Mouse (Mus musculus): ENCODE results near the gene Ptprd. TPM values are rescaled to one million over a fixed set of nuclear protein-coding genes. Genes with fewer than 3 reads are reported as not detected.

The Ptprd gene
- polyA plus RNA-seq, 1 experiment from 2014 or later: 30.4 TPM

DNA sequence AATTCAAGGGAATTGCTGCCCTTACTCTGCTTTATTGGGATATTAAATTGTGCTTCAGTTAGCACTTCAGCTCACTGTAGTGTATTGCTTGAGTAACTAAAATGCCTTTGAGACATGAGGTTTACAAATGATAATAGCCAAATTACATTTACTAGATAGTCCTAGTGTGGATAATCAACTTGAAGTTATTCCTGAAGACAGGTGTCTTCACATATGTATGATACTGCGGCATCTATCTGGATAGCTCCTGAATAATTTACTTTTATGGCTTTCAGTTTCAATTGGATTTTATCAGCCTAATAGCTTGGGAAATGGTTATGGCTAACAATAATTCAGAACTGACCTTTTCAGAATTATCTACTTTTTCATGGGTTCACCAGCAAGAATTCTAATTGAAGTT, 598.6 kb downstream of the Ptprd start:
- no peaks in the 10 kb centered on the region for H3K27me3 ChIP-seq (ENCODE audit: control insufficient read depth, insufficient read depth, low read length)
- no peak overlapping the region for H3K4me3 ChIP-seq (ENCODE audit: low read depth, low read length)
- ATAC-seq (ENCODE audit: insufficient number of reproducible peaks, insufficient read depth, low FRiP score, low read depth): no peak
- no peak overlapping the region for H3K4me2 ChIP-seq (replicated peaks; ENCODE audit: low read depth, low read length)
- H3K9me3 ChIP-seq (ENCODE audit: control insufficient read depth, low read depth, low read length): no peaks in the 10 kb centered on the region
- no peaks in the 10 kb centered on the region for H3K36me3 ChIP-seq (ENCODE audit: control insufficient read depth, insufficient read depth, low read length)
- no peak overlapping the region for H3K27ac ChIP-seq (ENCODE audit: low read length)
- no peak overlapping the region for H3K9ac ChIP-seq (replicated peaks; ENCODE audit: low read depth, low read length)
- 90% methylated on average over 1 of the region's 1 CpGs for WGBS
- H3K4me1 ChIP-seq (ENCODE audit: control insufficient read depth, insufficient read depth, low read length): no peaks in the 10 kb centered on the region

DNA sequence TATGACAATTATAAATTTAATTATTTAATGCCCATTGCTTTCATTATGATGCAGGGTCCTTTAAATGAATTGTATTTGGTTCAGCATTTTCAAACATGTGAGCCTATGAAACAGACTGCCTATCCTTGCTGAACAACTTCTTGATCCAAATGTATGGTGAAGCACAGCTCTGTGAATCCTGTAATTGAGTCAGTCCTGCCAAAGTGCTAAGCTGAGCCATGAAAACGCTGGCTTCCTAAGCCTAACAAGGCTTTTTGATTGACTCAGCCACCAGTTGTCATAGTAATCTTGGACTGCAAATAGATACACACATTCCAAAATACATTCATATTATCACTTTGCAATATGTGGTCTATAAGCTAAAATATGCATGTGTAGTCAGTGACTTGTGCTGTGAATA, 625.1 kb downstream of the Ptprd start:
- Histone ChIP-seq H3K36me3 (ENCODE audit: control insufficient read depth, insufficient read depth, low read length) (no peaks in the 10 kb centered on the region), H3K27ac (ENCODE audit: low read length) (no peak overlapping the region), H3K9me3 (ENCODE audit: control insufficient read depth, low read depth, low read length) (no peaks in the 10 kb centered on the region), H3K4me1 (ENCODE audit: control insufficient read depth, insufficient read depth, low read length) (no peaks in the 10 kb centered on the region), H3K27me3 (ENCODE audit: control insufficient read depth, insufficient read depth, low read length) (no peaks in the 10 kb centered on the region), H3K4me2 (replicated peaks; ENCODE audit: low read depth, low read length) (no peak overlapping the region), H3K4me3 (ENCODE audit: low read depth, low read length) (no peak overlapping the region), H3K9ac (replicated peaks; ENCODE audit: low read depth, low read length) (no peak overlapping the region)
- WGBS: 79% methylated on average over 1 of the region's 1 CpGs
- ATAC-seq (ENCODE audit: insufficient number of reproducible peaks, insufficient read depth, low FRiP score, low read depth): no peak

DNA sequence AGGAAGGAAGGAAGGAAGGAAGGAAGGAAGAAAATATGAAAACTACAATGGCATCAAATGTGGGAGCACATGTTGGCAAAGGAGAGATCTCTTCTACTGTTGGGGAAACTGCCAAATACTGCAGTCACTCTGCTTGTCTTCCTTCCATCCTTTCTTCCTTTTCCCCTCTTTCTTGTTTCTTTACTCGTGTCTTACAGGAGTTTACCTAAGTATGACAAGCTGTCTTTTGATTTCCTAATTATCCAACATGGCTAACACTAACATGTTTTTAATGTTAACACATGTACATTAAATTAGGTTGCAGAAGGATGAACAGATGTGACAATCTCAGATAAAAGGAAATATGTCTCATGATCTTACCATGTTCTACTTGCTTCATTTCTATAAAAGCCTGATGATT, 625.5 kb downstream of the Ptprd start:
- H3K27ac ChIP-seq (ENCODE audit: low read length): no peak overlapping the region
- no peaks in the 10 kb centered on the region for H3K36me3 ChIP-seq (ENCODE audit: control insufficient read depth, insufficient read depth, low read length)
- no peaks in the 10 kb centered on the region for H3K27me3 ChIP-seq (ENCODE audit: control insufficient read depth, insufficient read depth, low read length)
- WGBS: 75% methylated on average over 1 of the region's 1 CpGs
- ATAC-seq (ENCODE audit: insufficient number of reproducible peaks, insufficient read depth, low FRiP score, low read depth): no peak
- H3K4me2 ChIP-seq (replicated peaks; ENCODE audit: low read depth, low read length): no peak overlapping the region
- no peaks in the 10 kb centered on the region for H3K9me3 ChIP-seq (ENCODE audit: control insufficient read depth, low read depth, low read length)
- H3K9ac ChIP-seq (replicated peaks; ENCODE audit: low read depth, low read length): no peak overlapping the region
- no peaks in the 10 kb centered on the region for H3K4me1 ChIP-seq (ENCODE audit: control insufficient read depth, insufficient read depth, low read length)
- H3K4me3 ChIP-seq (ENCODE audit: low read depth, low read length): no peak overlapping the region

DNA sequence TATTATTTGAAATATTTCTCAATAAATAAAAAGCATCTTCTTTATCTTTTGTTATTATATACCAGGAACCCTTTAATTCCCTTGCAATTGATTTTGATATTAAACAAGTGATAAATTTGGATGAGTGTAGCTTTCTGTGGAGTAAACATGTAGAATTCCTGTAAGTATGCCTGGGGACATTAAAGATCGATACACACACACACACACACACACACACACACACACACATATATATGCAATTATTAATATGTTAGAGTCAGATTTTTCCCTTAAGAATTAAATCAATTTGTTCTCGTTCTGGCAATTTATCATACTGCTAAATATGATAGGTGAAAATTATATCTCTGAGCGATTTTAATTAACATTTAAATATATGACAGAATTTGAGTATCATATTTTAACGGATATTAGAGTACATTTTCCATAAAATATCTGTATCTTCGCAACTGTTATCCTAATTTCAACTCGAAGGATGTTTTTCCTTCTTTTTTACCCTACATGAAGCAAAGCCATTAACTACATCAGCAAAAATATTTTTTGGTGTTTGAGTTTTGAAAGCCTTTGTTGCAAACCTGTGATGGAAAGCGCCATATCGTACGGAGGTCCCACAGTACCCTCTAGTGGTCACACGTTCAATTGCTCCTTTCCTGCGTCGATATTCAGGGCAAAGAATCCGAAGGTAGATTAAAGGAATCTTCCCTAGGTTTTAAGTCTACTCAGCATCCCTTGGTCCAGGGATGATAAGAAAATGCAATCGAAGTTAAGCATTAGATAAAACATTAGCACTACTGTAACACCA, 653.2 kb downstream of the Ptprd start:
- WGBS: 20% methylated on average over 14 of the region's 14 CpGs

DNA sequence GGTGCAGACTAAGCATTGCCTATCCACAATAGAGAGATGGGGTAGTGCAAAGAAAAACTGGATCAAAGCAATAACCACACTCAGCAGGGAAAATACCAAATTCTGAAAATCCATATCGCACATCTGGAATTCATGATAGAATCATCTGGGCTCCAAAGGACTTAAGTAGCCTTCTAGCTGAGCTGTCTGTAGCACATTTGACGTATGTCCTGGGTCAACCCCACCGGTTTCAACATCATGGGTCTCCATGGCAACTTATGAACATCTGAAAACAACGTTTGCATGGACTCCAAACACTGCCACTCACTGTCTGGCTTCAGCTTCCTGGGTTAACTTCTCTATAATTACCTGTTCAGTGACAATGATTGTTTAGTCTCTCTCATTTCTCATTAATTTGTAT, 655.9 kb downstream of the Ptprd start:
- no peaks in the 10 kb centered on the region for H3K27me3 ChIP-seq (ENCODE audit: control insufficient read depth, insufficient read depth, low read length)
- H3K9me3 ChIP-seq (ENCODE audit: control insufficient read depth, low read depth, low read length): no peaks in the 10 kb centered on the region
- H3K4me2 ChIP-seq (replicated peaks; ENCODE audit: low read depth, low read length): no peak overlapping the region
- no peak overlapping the region for H3K9ac ChIP-seq (replicated peaks; ENCODE audit: low read depth, low read length)
- 56% methylated on average over 4 of the region's 4 CpGs for WGBS
- H3K4me3 ChIP-seq (ENCODE audit: low read depth, low read length): no peak overlapping the region
- H3K4me1 ChIP-seq (ENCODE audit: control insufficient read depth, insufficient read depth, low read length): no peaks in the 10 kb centered on the region
- H3K27ac ChIP-seq (ENCODE audit: low read length): no peak overlapping the region
- no peaks in the 10 kb centered on the region for H3K36me3 ChIP-seq (ENCODE audit: control insufficient read depth, insufficient read depth, low read length)
- ATAC-seq (ENCODE audit: insufficient number of reproducible peaks, insufficient read depth, low FRiP score, low read depth): no peak

More for the DNA sequence above, 653.2 kb downstream of the Ptprd start:
- Histone ChIP-seq H3K36me3 (ENCODE audit: control insufficient read depth, insufficient read depth, low read length) (no peaks in the 10 kb centered on the region), H3K4me1 (ENCODE audit: control insufficient read depth, insufficient read depth, low read length) (no peaks in the 10 kb centered on the region), H3K9me3 (ENCODE audit: control insufficient read depth, low read depth, low read length) (no peaks in the 10 kb centered on the region), H3K27ac (ENCODE audit: low read length) (no peak overlapping the region), H3K4me2 (replicated peaks; ENCODE audit: low read depth, low read length) (no peak overlapping the region), H3K9ac (replicated peaks; ENCODE audit: low read depth, low read length) (no peak overlapping the region), H3K27me3 (ENCODE audit: control insufficient read depth, insufficient read depth, low read length) (no peaks in the 10 kb centered on the region), H3K4me3 (ENCODE audit: low read depth, low read length) (no peak overlapping the region)
- no peak; the same call in 1 of the 2 replicates for ATAC-seq (ENCODE audit: insufficient number of reproducible peaks, insufficient read depth, low FRiP score, low read depth)

DNA sequence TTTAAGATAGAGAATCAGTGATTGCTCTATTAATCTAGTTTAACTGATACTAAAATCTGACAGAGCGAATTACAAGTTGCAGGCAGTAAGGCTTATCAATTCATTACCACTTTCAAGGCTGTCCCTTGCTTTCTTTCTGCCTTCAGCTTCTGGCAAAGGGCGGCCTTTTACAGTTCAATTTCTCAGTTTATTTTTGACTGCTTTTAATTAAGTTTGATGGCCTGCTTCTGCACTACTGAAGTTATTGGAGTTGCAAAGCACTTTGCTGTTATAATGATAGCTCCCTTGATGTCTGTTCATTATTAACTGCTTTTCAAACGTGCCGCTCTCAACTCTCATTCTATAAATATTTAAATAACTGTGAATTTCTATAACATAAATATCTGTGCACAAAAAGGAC, 673.9 kb downstream of the Ptprd start:
- no peak for ATAC-seq (ENCODE audit: insufficient number of reproducible peaks, insufficient read depth, low FRiP score, low read depth)
- Histone ChIP-seq H3K4me1 (ENCODE audit: control insufficient read depth, insufficient read depth, low read length) (no peaks in the 10 kb centered on the region), H3K27me3 (ENCODE audit: control insufficient read depth, insufficient read depth, low read length) (no peaks in the 10 kb centered on the region), H3K4me2 (replicated peaks; ENCODE audit: low read depth, low read length) (no peak overlapping the region), H3K27ac (ENCODE audit: low read length) (no peak overlapping the region; the same call in 1 of the 2 replicates), H3K9ac (replicated peaks; ENCODE audit: low read depth, low read length) (no peak overlapping the region), H3K4me3 (ENCODE audit: low read depth, low read length) (no peak overlapping the region), H3K36me3 (ENCODE audit: control insufficient read depth, insufficient read depth, low read length) (no peaks in the 10 kb centered on the region), H3K9me3 (ENCODE audit: control insufficient read depth, low read depth, low read length) (no peaks in the 10 kb centered on the region)
- WGBS: 34% methylated on average over 4 of the region's 4 CpGs

DNA sequence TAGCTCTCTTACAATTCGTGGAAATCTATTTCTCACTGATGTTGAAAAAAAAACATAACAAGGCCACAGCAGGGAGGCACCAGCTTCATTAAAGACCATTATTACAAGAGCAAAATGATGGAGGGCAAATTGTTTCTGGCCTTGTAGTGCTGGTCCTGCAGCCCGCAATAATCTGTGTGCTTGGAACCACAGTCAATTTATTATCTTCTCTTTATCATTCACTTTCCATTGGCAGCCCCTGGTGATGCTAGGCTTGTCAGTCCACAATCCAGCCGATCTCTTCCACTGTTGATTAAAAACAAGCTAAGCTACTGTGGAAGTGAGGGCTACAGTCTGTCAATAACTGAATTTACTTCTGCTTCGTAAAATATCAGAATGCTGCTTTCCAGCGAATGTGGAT, 674.4 kb downstream of the Ptprd start:
- Histone ChIP-seq H3K9ac (replicated peaks; ENCODE audit: low read depth, low read length) (no peak overlapping the region), H3K4me3 (ENCODE audit: low read depth, low read length) (no peak overlapping the region), H3K4me2 (replicated peaks; ENCODE audit: low read depth, low read length) (no peak overlapping the region), H3K36me3 (ENCODE audit: control insufficient read depth, insufficient read depth, low read length) (no peaks in the 10 kb centered on the region), H3K4me1 (ENCODE audit: control insufficient read depth, insufficient read depth, low read length) (no peaks in the 10 kb centered on the region), H3K27me3 (ENCODE audit: control insufficient read depth, insufficient read depth, low read length) (no peaks in the 10 kb centered on the region), H3K27ac (ENCODE audit: low read length) (no peak overlapping the region; the same call in 1 of the 2 replicates), H3K9me3 (ENCODE audit: control insufficient read depth, low read depth, low read length) (no peaks in the 10 kb centered on the region)
- no peak for ATAC-seq (ENCODE audit: insufficient number of reproducible peaks, insufficient read depth, low FRiP score, low read depth)
- WGBS: 61% methylated on average over 5 of the region's 5 CpGs

DNA sequence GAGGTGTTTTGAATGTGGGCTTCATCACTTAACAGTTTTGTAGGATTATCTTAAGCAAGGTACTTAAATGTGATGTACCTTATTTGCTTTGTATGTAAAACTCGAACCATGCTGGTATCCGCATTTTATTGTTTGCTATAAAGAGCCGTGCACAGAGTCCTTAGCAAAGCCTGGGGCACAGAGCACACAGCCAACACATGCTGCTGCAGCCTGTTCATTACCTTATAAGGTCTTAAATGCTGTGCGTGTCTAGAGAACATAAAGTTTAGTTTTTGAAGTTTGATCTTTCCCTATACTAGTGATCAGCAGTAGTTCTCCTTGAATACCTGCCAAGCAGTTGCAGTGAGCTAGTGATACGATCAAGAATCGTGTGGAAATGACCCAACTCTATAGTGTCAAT, 676.2 kb downstream of the Ptprd start:
- Histone ChIP-seq H3K27me3 (ENCODE audit: control insufficient read depth, insufficient read depth, low read length) (no peaks in the 10 kb centered on the region), H3K27ac (ENCODE audit: low read length) (no peak overlapping the region), H3K9me3 (ENCODE audit: control insufficient read depth, low read depth, low read length) (no peaks in the 10 kb centered on the region), H3K4me3 (ENCODE audit: low read depth, low read length) (no peak overlapping the region), H3K9ac (replicated peaks; ENCODE audit: low read depth, low read length) (no peak overlapping the region), H3K4me2 (replicated peaks; ENCODE audit: low read depth, low read length) (no peak overlapping the region), H3K36me3 (ENCODE audit: control insufficient read depth, insufficient read depth, low read length) (no peaks in the 10 kb centered on the region), H3K4me1 (ENCODE audit: control insufficient read depth, insufficient read depth, low read length) (no peaks in the 10 kb centered on the region)
- 75% methylated on average over 6 of the region's 6 CpGs for WGBS
- no peak for ATAC-seq (ENCODE audit: insufficient number of reproducible peaks, insufficient read depth, low FRiP score, low read depth)

DNA sequence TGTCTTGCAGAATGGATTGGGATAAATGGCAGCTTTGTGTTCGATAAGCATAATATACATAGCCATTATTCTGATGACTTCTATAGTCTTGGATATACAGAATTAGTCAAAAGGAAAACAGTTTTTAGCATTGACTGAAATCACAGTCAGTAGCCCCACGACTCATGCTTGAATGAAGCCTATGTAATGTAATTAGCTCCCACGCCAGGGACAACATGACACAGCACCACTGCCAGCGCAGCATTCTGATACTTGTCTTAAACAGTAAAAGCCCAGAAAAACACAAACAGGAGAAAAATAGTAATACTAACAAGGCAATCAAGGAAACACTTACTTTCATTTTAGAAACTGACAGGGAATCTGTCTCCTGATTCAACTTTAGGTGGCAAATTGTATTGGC, 677.2 kb downstream of the Ptprd start:
- WGBS: 80% methylated on average over 4 of the region's 4 CpGs

More for the DNA sequence above, 677.2 kb downstream of the Ptprd start:
- Histone ChIP-seq H3K9ac (replicated peaks; ENCODE audit: low read depth, low read length) (no peak overlapping the region), H3K4me3 (ENCODE audit: low read depth, low read length) (no peak overlapping the region), H3K27ac (ENCODE audit: low read length) (no peak overlapping the region), H3K27me3 (ENCODE audit: control insufficient read depth, insufficient read depth, low read length) (no peaks in the 10 kb centered on the region), H3K9me3 (ENCODE audit: control insufficient read depth, low read depth, low read length) (no peaks in the 10 kb centered on the region), H3K4me2 (replicated peaks; ENCODE audit: low read depth, low read length) (no peak overlapping the region), H3K4me1 (ENCODE audit: control insufficient read depth, insufficient read depth, low read length) (no peaks in the 10 kb centered on the region), H3K36me3 (ENCODE audit: control insufficient read depth, insufficient read depth, low read length) (no peaks in the 10 kb centered on the region)
- ATAC-seq (ENCODE audit: insufficient number of reproducible peaks, insufficient read depth, low FRiP score, low read depth): no peak

Data from stomach, embryonic 14.5 days (tissue).